Comparison of ENCODE assay signal across 10 mouse cellular contexts in the genomic region with DNA sequence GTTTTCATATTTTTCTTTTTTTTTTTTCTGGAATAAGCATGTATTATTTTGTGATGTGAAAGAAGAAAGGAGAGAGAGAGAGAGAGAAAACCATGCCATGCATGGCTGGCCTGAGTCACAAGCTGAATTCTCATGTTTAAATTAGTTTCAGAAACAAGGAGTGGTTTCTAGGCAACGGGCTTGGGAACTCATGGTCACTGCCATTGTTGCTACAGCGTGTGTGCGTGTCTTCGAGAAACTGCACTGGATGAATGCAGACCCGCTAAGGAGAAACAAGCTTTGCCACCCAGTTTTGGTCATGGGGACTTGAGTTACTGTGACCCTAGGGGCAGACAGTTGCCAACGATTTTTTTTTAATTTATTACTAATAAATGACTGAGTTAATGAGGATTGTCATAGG. TPM values are rescaled to one million over a fixed set of nuclear protein-coding genes. Genes with fewer than 3 reads are reported as not detected.
DNase-seq lines count a peak whose midpoint lies in the region; ATAC-seq and TF ChIP-seq lines count a peak whose summit lies in the region.
"Had no signal": no experiment of that assay in that cellular context is flagged by ENCODE, and none has a peak within 500 bp of the region (broad histone marks: within the 10 kb centered on the region; RNA-seq: fewer than 3 reads in every experiment).

No protein-coding gene starts in this region.

- peak; percentile 33 for DNase-seq in layer of hippocampus, adult 11-12 months (ENCODE audit: low spot score)
- no peak for DNase-seq in layer of hippocampus, adult 9-10 months (ENCODE audit: low spot score)
- DNase-seq in embryo, embryonic 9.5 days (ENCODE audit: extremely low spot score), result peak; percentile 35
- DNase-seq in hindbrain, postnatal 0 days (ENCODE audit: low spot score), result peak; percentile 88
- DNase-seq in limb, embryonic 14.5 days (ENCODE audit: low spot score), result peak; percentile 78
- DNase-seq in telencephalon, adult 2 months (ENCODE audit: low read depth, low spot score), result peak; percentile 57
- no peak for DNase-seq in gastrocnemius, postnatal 10 days

- peaks cover 11% of the 10 kb centered on the region for H3K4me1 ChIP-seq in hindbrain, postnatal 0 days (ENCODE audit: insufficient read depth, low read length)
- H3K4me1 ChIP-seq in limb, embryonic 14.5 days (ENCODE audit: control insufficient read depth, insufficient read depth, low read length), result 0 out of 2 replicates have a peak, but pooled peaks cover 3% of the 10 kb centered on the region

- TF ChIP-seq CTCF in hindbrain, postnatal 0 days (IDR thresholded peaks at IDR 0.05; ENCODE audit: low read depth), result no peak

- peak overlapping the region; percentile 86 for H3K27ac ChIP-seq in hindbrain, postnatal 0 days
- peak overlapping the region; percentile 63; the same call in 1 of the 2 replicates for H3K27ac ChIP-seq in limb, embryonic 14.5 days (replicated peaks; ENCODE audit: low read depth, low read length)

- no peak overlapping the region for H3K4me3 ChIP-seq in hindbrain, postnatal 0 days (ENCODE audit: low read length)
- no peak overlapping the region for H3K4me3 ChIP-seq in limb, embryonic 14.5 days (replicated peaks; ENCODE audit: low read length)

- no peaks in the 10 kb centered on the region for H3K36me3 ChIP-seq in hindbrain, postnatal 0 days (ENCODE audit: insufficient read depth, low read length)
- H3K36me3 ChIP-seq in limb, embryonic 14.5 days (ENCODE audit: control insufficient read depth, insufficient read depth, low read length), result no peaks in the 10 kb centered on the region

- ATAC-seq in hindbrain, postnatal 0 days, result peak; percentile 83
- ATAC-seq in limb, embryonic 14.5 days (ENCODE audit: low FRiP score, low read depth), result peak; percentile 74; the same call in 1 of the 2 replicates
- ATAC-seq in megakaryocyte, adult 5-6 weeks (ENCODE audit: poor library complexity, severe bottlenecking), result no peak

- no peak overlapping the region for H3K9ac ChIP-seq in hindbrain, postnatal 0 days (replicated peaks; ENCODE audit: low read length)
- no peak overlapping the region for H3K9ac ChIP-seq in limb, embryonic 14.5 days (ENCODE audit: low read depth, low read length, severe bottlenecking)

- H3K9me3 ChIP-seq in hindbrain, postnatal 0 days (ENCODE audit: low read length), result no peaks in the 10 kb centered on the region
- no peaks in the 10 kb centered on the region for H3K9me3 ChIP-seq in limb, embryonic 14.5 days (ENCODE audit: control insufficient read depth, low read length)

- TF ChIP-seq POLR2A in limb, embryonic 14.5 days (IDR thresholded peaks at IDR 0.05; ENCODE audit: borderline replicate concordance, extremely low read depth, insufficient read depth, insufficient read length), result no peak

- 10% methylated on average over 6 of the region's 6 CpGs for WGBS in hindbrain, postnatal 0 days
- 44% methylated on average over 6 of the region's 6 CpGs for WGBS in limb, embryonic 14.5 days

- no peaks in the 10 kb centered on the region for H3K27me3 ChIP-seq in hindbrain, postnatal 0 days (ENCODE audit: insufficient read depth, low read length)
- H3K27me3 ChIP-seq in limb, embryonic 14.5 days (ENCODE audit: control insufficient read depth, insufficient read depth, low read length), result no peaks in the 10 kb centered on the region

- peak overlapping the region; percentile 42 for H3K4me2 ChIP-seq in hindbrain, postnatal 0 days (ENCODE audit: low read depth, low read length)
- no peak overlapping the region; the same call in 1 of the 2 replicates for H3K4me2 ChIP-seq in limb, embryonic 14.5 days (replicated peaks; ENCODE audit: low read depth, low read length, severe bottlenecking)

RNA-seq across cellular contexts. Expression of a gene that starts 15.5 kb away (rescaled TPM):
- not detected in 2 replicates for total RNA-seq in hindbrain, postnatal 0 days (2014; rRNA removed)
- not detected in 2 replicates for polyA plus RNA-seq in hindbrain, postnatal 0 days (2015; fragmentation: Nextera tagmentation; extraction: Ambion mirVana)
- 0.45 and 0.69 TPM in 2 replicates for polyA plus RNA-seq in limb, embryonic 14.5 days (2012; rRNA removed)
- polyA plus RNA-seq in limb, embryonic 14.5 days (2014; fragmentation: Nextera tagmentation; extraction: Ambion mirVana), result 0.33 TPM in 1 of 2 replicates, not detected in the other
- 10 to 100 TPM in 1 of 2 experiments, 1 to 10 TPM in 1; 7.2 to 16.1 TPM for total RNA-seq in gastrocnemius, postnatal 10 days (2021)
- not detected in 2 replicates for total RNA-seq in megakaryocyte, adult 5-6 weeks (2015)
- total RNA-seq in megakaryocyte, adult 5-6 weeks (2017), result not detected in 2 replicates
- total RNA-seq: MEL had no signal
- polyA plus RNA-seq: heart, postnatal 0 days had no signal

RNA-seq across cellular contexts. Expression of a gene that starts 53.8 kb away (rescaled TPM):
- total RNA-seq in hindbrain, postnatal 0 days (2014; rRNA removed), result 0.18 TPM in 1 of 2 replicates, not detected in the other
- polyA plus RNA-seq in hindbrain, postnatal 0 days (2015; fragmentation: Nextera tagmentation; extraction: Ambion mirVana), result 0.37 TPM in 1 of 2 replicates, not detected in the other
- polyA plus RNA-seq in limb, embryonic 14.5 days (2012; rRNA removed), result 0.04 TPM in 1 of 2 replicates, not detected in the other
- polyA plus RNA-seq in limb, embryonic 14.5 days (2014; fragmentation: Nextera tagmentation; extraction: Ambion mirVana), result not detected in 2 replicates
- total RNA-seq in gastrocnemius, postnatal 10 days (2021), result under 1 TPM in 1 of 2 experiments, not detected in 1; 0.23 TPM
- 0.40 TPM in 1 of 2 replicates, not detected in the other for total RNA-seq in megakaryocyte, adult 5-6 weeks (2015)
- 0.22 and 2.0 TPM in 2 replicates for total RNA-seq in megakaryocyte, adult 5-6 weeks (2017)
- total RNA-seq: MEL had no signal

Comparison
In these comparisons a context has a peak if more than half of its experiments do, and no peak if none do; other contexts are left out.
1. DNase-seq: peak in layer of hippocampus, adult 11-12 months (single experiment), embryo, embryonic 9.5 days (single experiment), hindbrain, postnatal 0 days (single experiment), limb, embryonic 14.5 days (single experiment) and telencephalon, adult 2 months (single experiment); none in layer of hippocampus, adult 9-10 months (single experiment) and gastrocnemius, postnatal 10 days (single experiment).